Mouse (Mus musculus) olfactory bulb, adult 2 months (tissue): ENCODE measurements around the gene Galnt12.

Experiments used
- CTCF ChIP-seq: fragments of 200-500 bp; IDR thresholded peaks from 2 replicates; pipeline ENCODE4 v1.5.1; 2012; ENCODE audit warnings: low read depth, mild to moderate bottlenecking, low read length, moderate library complexity; ENCODE audit not compliant: insufficient read depth
- POLR2A ChIP-seq: fragments of 200-500 bp; IDR thresholded peaks from 2 replicates; pipeline ENCODE4 v1.6.1; 2012; ENCODE audit warnings: mild to moderate bottlenecking, low read depth, low read length, moderate library complexity; ENCODE audit not compliant: insufficient read depth

- TF ChIP-seq CTCF: no peak
- no peak for TF ChIP-seq POLR2A
Observed at GRCm38 (mm10) chr4:47137479-47137878, 45.8 kb downstream of the Galnt12 start.
